Mouse (Mus musculus): ENCODE results near the gene F2rl1.

- TF ChIP-seq POLR2A (IDR thresholded peaks at IDR 0.05; ENCODE audit: borderline replicate concordance, insufficient read depth, low read length) (no peak), CTCF (IDR thresholded peaks at IDR 0.05; ENCODE audit: borderline replicate concordance, insufficient read depth, low read depth, low read length) (peak; percentile 77)
Measured at GRCm38 (mm10) chr13:95481428-95481827, 43.6 kb downstream of the F2rl1 start.
